In the genomic region with DNA sequence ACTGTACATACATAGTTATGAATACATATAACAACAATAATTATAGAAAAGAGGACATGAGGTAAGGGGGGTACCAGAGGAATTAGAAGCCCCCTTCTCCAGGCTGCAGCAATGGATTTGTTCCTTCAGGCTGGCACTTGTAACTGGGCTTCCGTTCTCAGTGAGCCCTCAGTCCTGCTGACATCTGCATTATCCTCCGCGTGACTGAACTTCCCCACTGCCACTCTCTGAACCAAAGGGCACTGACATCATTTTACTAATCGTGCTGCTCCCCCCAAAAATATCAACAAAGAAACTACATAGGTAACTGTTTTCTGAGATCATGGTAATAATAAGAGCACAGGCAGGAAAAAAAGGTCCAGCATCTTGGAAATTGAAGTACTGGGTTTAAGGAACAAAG, we compare ENCODE assay signal across 31 mouse cellular contexts. TPM values are rescaled to one million over a fixed set of nuclear protein-coding genes. Genes with fewer than 3 reads are reported as not detected.
DNase-seq lines count a peak whose midpoint lies in the region; ATAC-seq lines count a peak whose summit lies in the region.
"Had no signal": no experiment of that assay in that cellular context is flagged by ENCODE, and none has a peak within 500 bp of the region (broad histone marks: within the 10 kb centered on the region; RNA-seq: fewer than 3 reads in every experiment).

No protein-coding gene starts in this region.

- 0 out of 2 replicates have a peak overlapping the region, but pooled peaks have one; percentile 5 for H3K27ac ChIP-seq in forebrain, embryonic 10.5 days
- H3K27ac ChIP-seq in forebrain, embryonic 14.5 days (ENCODE audit: low read depth, low read length), result no peak overlapping the region
- H3K27ac ChIP-seq in kidney, embryonic 15.5 days, result no peak overlapping the region
- peak overlapping the region; percentile 57 for H3K27ac ChIP-seq in macrophage
- no peak overlapping the region for H3K27ac ChIP-seq in hindbrain, embryonic 14.5 days
- H3K27ac ChIP-seq: embryonic facial prominence, embryonic 12.5 days; embryonic facial prominence, embryonic 15.5 days; forebrain, embryonic 12.5 days; hindbrain, embryonic 10.5 days; hindbrain, embryonic 13.5 days; hindbrain, postnatal 0 days had no signal

- no peak for DNase-seq in forebrain, embryonic 10.5 days (ENCODE audit: extremely low spot score, low spot score)
- no peak for DNase-seq in forebrain, embryonic 14.5 days (ENCODE audit: low spot score)
- DNase-seq in kidney, adult 9 months, result peak; percentile 17
- DNase-seq in hindbrain, embryonic 14.5 days (ENCODE audit: low spot score), result no peak
- DNase-seq in thymus, postnatal 10 days (ENCODE audit: low spot score in 2 of 2), result no peak
- DNase-seq: adrenal gland, adult 8-10 months; adrenal gland, postnatal 25 days; cerebellum, adult 11 months; cerebellum, adult 2 months; cerebellum, adult 9-11 months; cerebellum, postnatal 25 days; gastrocnemius, postnatal 10 days; gastrocnemius, postnatal 36 days; heart, postnatal 36 days had no signal

- WGBS in forebrain, embryonic 10.5 days, result 37% methylated on average over 4 of the region's 4 CpGs
- WGBS in forebrain, embryonic 14.5 days, result 25% methylated on average over 4 of the region's 4 CpGs
- 41% methylated on average over 4 of the region's 4 CpGs for WGBS in kidney, embryonic 15.5 days
- WGBS in macrophage (ENCODE audit: missing documents), result 13% methylated on average over 4 of the region's 4 CpGs
- WGBS in hindbrain, embryonic 14.5 days, result 23% methylated on average over 4 of the region's 4 CpGs

- no peak overlapping the region for H3K4me3 ChIP-seq in forebrain, embryonic 10.5 days
- H3K4me3 ChIP-seq in forebrain, embryonic 14.5 days (ENCODE audit: low read depth, low read length), result no peak overlapping the region
- no peak overlapping the region for H3K4me3 ChIP-seq in kidney, embryonic 15.5 days (replicated peaks)
- H3K4me3 ChIP-seq in macrophage (ENCODE audit: inconsistent target), result no peak overlapping the region
- no peak overlapping the region for H3K4me3 ChIP-seq in hindbrain, embryonic 14.5 days (replicated peaks; ENCODE audit: low read length)
- H3K4me3 ChIP-seq: embryonic facial prominence, embryonic 12.5 days; embryonic facial prominence, embryonic 15.5 days; forebrain, embryonic 12.5 days; hindbrain, embryonic 10.5 days; hindbrain, embryonic 13.5 days had no signal

- ATAC-seq in forebrain, embryonic 14.5 days, result no peak
- no peak for ATAC-seq in kidney, embryonic 15.5 days (replicated peaks; ENCODE audit: low FRiP score)
- ATAC-seq in hindbrain, embryonic 14.5 days (ENCODE audit: low FRiP score), result no peak
- ATAC-seq: activated CD4-positive, CD25-positive, alpha-beta regulatory T cell, adult 4 months; forebrain, embryonic 16.5 days; hindbrain, postnatal 0 days had no signal

- no peak overlapping the region for H3K9ac ChIP-seq in forebrain, embryonic 14.5 days (ENCODE audit: low read length)
- no peak overlapping the region for H3K9ac ChIP-seq in kidney, embryonic 15.5 days
- H3K9ac ChIP-seq in hindbrain, embryonic 14.5 days, result no peak overlapping the region
- H3K9ac ChIP-seq: embryonic facial prominence, embryonic 12.5 days; embryonic facial prominence, embryonic 15.5 days; forebrain, embryonic 12.5 days; hindbrain, embryonic 13.5 days had no signal

- H3K4me1 ChIP-seq in forebrain, embryonic 10.5 days, result peaks cover 25% of the 10 kb centered on the region
- H3K4me1 ChIP-seq in forebrain, embryonic 14.5 days (ENCODE audit: control insufficient read depth, insufficient read depth, low read length), result peaks cover 7% of the 10 kb centered on the region; the same call in 1 of the 2 replicates
- H3K4me1 ChIP-seq in kidney, embryonic 15.5 days, result peaks cover 8% of the 10 kb centered on the region
- H3K4me1 ChIP-seq in hindbrain, embryonic 14.5 days (replicated peaks; ENCODE audit: control insufficient read depth, insufficient read depth, low read length), result peaks cover 10% of the 10 kb centered on the region

- no peaks in the 10 kb centered on the region for H3K36me3 ChIP-seq in forebrain, embryonic 10.5 days (replicated peaks)
- no peaks in the 10 kb centered on the region for H3K36me3 ChIP-seq in forebrain, embryonic 14.5 days (ENCODE audit: control insufficient read depth, insufficient read depth, low read length)
- no peaks in the 10 kb centered on the region for H3K36me3 ChIP-seq in kidney, embryonic 15.5 days
- H3K36me3 ChIP-seq in macrophage (ENCODE audit: inconsistent target), result no peaks in the 10 kb centered on the region
- no peaks in the 10 kb centered on the region for H3K36me3 ChIP-seq in hindbrain, embryonic 14.5 days (replicated peaks; ENCODE audit: control insufficient read depth, insufficient read depth)
- H3K36me3 ChIP-seq: embryonic facial prominence, embryonic 12.5 days; embryonic facial prominence, embryonic 15.5 days; forebrain, embryonic 12.5 days; hindbrain, embryonic 10.5 days; hindbrain, embryonic 13.5 days had no signal

- H3K79me2 ChIP-seq in macrophage (ENCODE audit: inconsistent target), result no peaks in the 10 kb centered on the region

- H3K9me3 ChIP-seq in forebrain, embryonic 10.5 days, result no peaks in the 10 kb centered on the region
- H3K9me3 ChIP-seq in forebrain, embryonic 14.5 days (replicated peaks; ENCODE audit: control insufficient read depth, low read length), result no peaks in the 10 kb centered on the region
- H3K9me3 ChIP-seq in kidney, embryonic 15.5 days (replicated peaks), result no peaks in the 10 kb centered on the region
- H3K9me3 ChIP-seq in hindbrain, embryonic 14.5 days (ENCODE audit: control insufficient read depth, low read length), result no peaks in the 10 kb centered on the region
- H3K9me3 ChIP-seq: embryonic facial prominence, embryonic 12.5 days; embryonic facial prominence, embryonic 15.5 days; forebrain, embryonic 12.5 days; hindbrain, embryonic 10.5 days; hindbrain, embryonic 13.5 days had no signal

- no peak overlapping the region for H3K4me2 ChIP-seq in forebrain, embryonic 14.5 days (ENCODE audit: low read length)
- H3K4me2 ChIP-seq in kidney, embryonic 15.5 days, result no peak overlapping the region
- H3K4me2 ChIP-seq in hindbrain, embryonic 14.5 days (replicated peaks), result no peak overlapping the region
- H3K4me2 ChIP-seq: embryonic facial prominence, embryonic 12.5 days; embryonic facial prominence, embryonic 15.5 days; forebrain, embryonic 12.5 days; heart, embryonic 11.5 days; hindbrain, embryonic 13.5 days had no signal

- peaks cover 7% of the 10 kb centered on the region for H3K27me3 ChIP-seq in forebrain, embryonic 10.5 days (ENCODE audit: poor library complexity, severe bottlenecking)
- no peaks in the 10 kb centered on the region for H3K27me3 ChIP-seq in forebrain, embryonic 14.5 days (replicated peaks; ENCODE audit: control insufficient read depth, insufficient read depth, low read length)
- peaks cover 16% of the 10 kb centered on the region for H3K27me3 ChIP-seq in kidney, embryonic 15.5 days
- no peaks in the 10 kb centered on the region for H3K27me3 ChIP-seq in hindbrain, embryonic 14.5 days (ENCODE audit: control insufficient read depth, insufficient read depth, low read length)
- H3K27me3 ChIP-seq: embryonic facial prominence, embryonic 15.5 days; forebrain, embryonic 12.5 days; hindbrain, embryonic 13.5 days had no signal

RNA-seq across cellular contexts. Expression of gene Agxt, which starts 16.2 kb away (rescaled TPM):
- polyA plus RNA-seq in forebrain, embryonic 10.5 days (2016; fragmentation: Nextera tagmentation; extraction: Ambion mirVana), result not detected in 2 replicates
- polyA plus RNA-seq in forebrain, embryonic 14.5 days (2014; fragmentation: Nextera tagmentation; extraction: Ambion mirVana), result not detected in 2 replicates
- 0.38 TPM in 1 of 2 replicates, not detected in the other for polyA plus RNA-seq in kidney, embryonic 15.5 days (2015; fragmentation: Nextera tagmentation; extraction: Ambion mirVana)
- total RNA-seq in macrophage (2018; cell fraction: chromatin; rRNA removed), result not detected
- total RNA-seq in macrophage (2018; cell fraction: cytosol; rRNA removed), result not detected
- not detected for total RNA-seq in macrophage (2018; cell fraction: nucleus; rRNA removed)
- not detected in 3 replicates for polyA plus RNA-seq in macrophage (2018)
- not detected in 2 replicates for polyA plus RNA-seq in hindbrain, embryonic 14.5 days (2014; fragmentation: Nextera tagmentation; extraction: Ambion mirVana)
- total RNA-seq: adrenal gland, postnatal 25 days; common myeloid progenitor, adult 5-6 weeks; ES-E14; gastrocnemius, adult 18-20 months; granulocyte monocyte progenitor cell, adult 5-6 weeks; heart, adult 8-10 months; heart, postnatal 36 days; hindbrain, postnatal 0 days had no signal
- polyA plus RNA-seq: activated CD4-positive, CD25-positive, alpha-beta regulatory T cell, adult 4 months; cerebellum, adult 2 months; embryonic facial prominence, embryonic 12.5 days; forebrain, embryonic 12.5 days; forebrain, embryonic 16.5 days; heart, embryonic 11.5 days; heart, embryonic 14.5 days; hindbrain, embryonic 10.5 days; hindbrain, embryonic 13.5 days; hindbrain, postnatal 0 days had no signal

RNA-seq across cellular contexts. Expression of gene Kif1a, which starts 17.1 kb away (rescaled TPM):
- 41.4 and 41.5 TPM in 2 replicates for polyA plus RNA-seq in forebrain, embryonic 10.5 days (2016; fragmentation: Nextera tagmentation; extraction: Ambion mirVana)
- 182 and 247 TPM in 2 replicates for polyA plus RNA-seq in forebrain, embryonic 14.5 days (2014; fragmentation: Nextera tagmentation; extraction: Ambion mirVana)
- polyA plus RNA-seq in kidney, embryonic 15.5 days (2015; fragmentation: Nextera tagmentation; extraction: Ambion mirVana), result 7.0 and 10.0 TPM in 2 replicates
- 1 to 10 TPM in 25 of 26 experiments, under 1 TPM in 1; 1.00 to 7.3 (median 2.5) TPM for total RNA-seq in macrophage (2018; cell fraction: chromatin; rRNA removed)
- under 1 TPM; 0.26 to 0.88 (median 0.47) TPM for total RNA-seq in macrophage (2018; cell fraction: cytosol; rRNA removed)
- 1 to 10 TPM in 12 of 26 experiments, under 1 TPM in 14; 0.34 to 4.8 (median 0.98) TPM for total RNA-seq in macrophage (2018; cell fraction: nucleus; rRNA removed)
- 0.25 to 2.8 TPM (median 0.27 TPM) in 3 replicates for polyA plus RNA-seq in macrophage (2018)
- 395 and 421 TPM in 2 replicates for polyA plus RNA-seq in hindbrain, embryonic 14.5 days (2014; fragmentation: Nextera tagmentation; extraction: Ambion mirVana)
- total RNA-seq: common myeloid progenitor, adult 5-6 weeks; granulocyte monocyte progenitor cell, adult 5-6 weeks had no signal
- polyA plus RNA-seq: activated CD4-positive, CD25-positive, alpha-beta regulatory T cell, adult 4 months had no signal

RNA-seq across cellular contexts. Expression of gene 2310007B03Rik, which starts 41.9 kb away (rescaled TPM):
- polyA plus RNA-seq in forebrain, embryonic 10.5 days (2016; fragmentation: Nextera tagmentation; extraction: Ambion mirVana), result 0.92 and 1.0 TPM in 2 replicates
- 0.10 and 0.19 TPM in 2 replicates for polyA plus RNA-seq in forebrain, embryonic 14.5 days (2014; fragmentation: Nextera tagmentation; extraction: Ambion mirVana)
- polyA plus RNA-seq in kidney, embryonic 15.5 days (2015; fragmentation: Nextera tagmentation; extraction: Ambion mirVana), result 1.2 and 1.4 TPM in 2 replicates
- not detected for total RNA-seq in macrophage (2018; cell fraction: chromatin; rRNA removed)
- total RNA-seq in macrophage (2018; cell fraction: cytosol; rRNA removed), result not detected
- total RNA-seq in macrophage (2018; cell fraction: nucleus; rRNA removed), result not detected
- not detected in 3 replicates for polyA plus RNA-seq in macrophage (2018)
- polyA plus RNA-seq in hindbrain, embryonic 14.5 days (2014; fragmentation: Nextera tagmentation; extraction: Ambion mirVana), result 0.26 and 0.33 TPM in 2 replicates
- total RNA-seq: adrenal gland, adult 8-10 months; adrenal gland, postnatal 25 days; common myeloid progenitor, adult 5-6 weeks; gastrocnemius, adult 18-20 months; gastrocnemius, postnatal 10 days; gastrocnemius, postnatal 36 days; granulocyte monocyte progenitor cell, adult 5-6 weeks; heart, adult 8-10 months; heart, postnatal 36 days had no signal
- polyA plus RNA-seq: activated CD4-positive, CD25-positive, alpha-beta regulatory T cell, adult 4 months; cerebellum, adult 2 months had no signal

RNA-seq across cellular contexts. Expression of gene Crocc2, which starts 49.7 kb away (rescaled TPM):
- 0.05 and 0.12 TPM in 2 replicates for polyA plus RNA-seq in forebrain, embryonic 10.5 days (2016; fragmentation: Nextera tagmentation; extraction: Ambion mirVana)
- polyA plus RNA-seq in forebrain, embryonic 14.5 days (2014; fragmentation: Nextera tagmentation; extraction: Ambion mirVana), result 0.19 and 0.56 TPM in 2 replicates
- 0.19 and 0.25 TPM in 2 replicates for polyA plus RNA-seq in kidney, embryonic 15.5 days (2015; fragmentation: Nextera tagmentation; extraction: Ambion mirVana)
- not detected for total RNA-seq in macrophage (2018; cell fraction: chromatin; rRNA removed)
- not detected for total RNA-seq in macrophage (2018; cell fraction: cytosol; rRNA removed)
- total RNA-seq in macrophage (2018; cell fraction: nucleus; rRNA removed), result not detected
- polyA plus RNA-seq in macrophage (2018), result not detected in 3 replicates
- 0.22 and 0.50 TPM in 2 replicates for polyA plus RNA-seq in hindbrain, embryonic 14.5 days (2014; fragmentation: Nextera tagmentation; extraction: Ambion mirVana)
- total RNA-seq: common myeloid progenitor, adult 5-6 weeks; gastrocnemius, adult 18-20 months; gastrocnemius, postnatal 36 days; granulocyte monocyte progenitor cell, adult 5-6 weeks; heart, postnatal 36 days had no signal
- polyA plus RNA-seq: activated CD4-positive, CD25-positive, alpha-beta regulatory T cell, adult 4 months had no signal

Comparison
In these comparisons a context has a peak if more than half of its experiments do, and no peak if none do; other contexts are left out.
1. H3K27ac ChIP-seq: peak in forebrain, embryonic 10.5 days (single experiment) and macrophage (single experiment); none in forebrain, embryonic 14.5 days (single experiment), kidney, embryonic 15.5 days (single experiment) and hindbrain, embryonic 14.5 days (single experiment).